Mouse (Mus musculus) forebrain, embryonic 13.5 days (tissue): ENCODE measurements around the gene Wdr83. TPM values are rescaled to one million over a fixed set of nuclear protein-coding genes. Genes with fewer than 3 reads are reported as not detected.

ENCODE experiments used
- ATAC-seq: fragments of 200-750 bp; cut with Nextera tagmentation; 2 replicates; pipeline ENCODE4 v1.8.0; 2017
- H3K27ac ChIP-seq: fragments of 300-500 bp; sonication (generic); 2 replicates; pipeline ENCODE4 v1.5.1; 2015; ENCODE audit warnings: inconsistent platforms, mild to moderate bottlenecking, moderate library complexity
- H3K27me3 ChIP-seq: fragments of 300-500 bp; sonication (generic); 2 replicates; pipeline ENCODE4 v1.6.1; 2015; ENCODE audit warnings: mild to moderate bottlenecking, inconsistent platforms
- H3K36me3 ChIP-seq: fragments of 300-500 bp; sonication (generic); 2 replicates; pipeline ENCODE4 v1.6.1; 2015; ENCODE audit warnings: mild to moderate bottlenecking, inconsistent platforms; ENCODE audit not compliant: poor library complexity, severe bottlenecking
- H3K4me1 ChIP-seq: fragments of 300-500 bp; sonication (generic); 2 replicates; pipeline ENCODE4 v1.6.1; 2015; ENCODE audit warnings: inconsistent platforms
- H3K4me2 ChIP-seq: fragments of 300-500 bp; sonication (generic); 2 replicates; pipeline ENCODE4 v1.6.1; 2015; ENCODE audit warnings: inconsistent platforms, mild to moderate bottlenecking, moderate library complexity
- H3K4me3 ChIP-seq: fragments of 300-500 bp; sonication (generic); 2 replicates; pipeline ENCODE4 v1.5.1; 2015; ENCODE audit warnings: mild to moderate bottlenecking, inconsistent platforms
- H3K9ac ChIP-seq: fragments of 300-500 bp; sonication (generic); 2 replicates; pipeline ENCODE4 v1.6.1; 2015; ENCODE audit warnings: mild to moderate bottlenecking, inconsistent platforms
- H3K9me3 ChIP-seq: fragments of 300-500 bp; sonication (generic); replicated peaks from 2 replicates; pipeline ENCODE4 v1.6.1; 2016; ENCODE audit warnings: inconsistent platforms
- WGBS: fragments of 180-500 bp; shearing (Covaris S2); methylation state at CpG from one replicate; pipeline ENCODE4 v1.1.7; 2015; 5-methylcytosine and 5-hydroxymethylcytosine counted together
- microRNA-seq: library from miRNA; unstranded; fragments of <30 nt; microRNA quantifications from one replicate; pipeline ENCODE4, GENCODE M21; 2016
- polyA plus RNA-seq: library from polyadenylated mRNA; unstranded; fragments of >200 nt; fragmentation: Nextera tagmentation; extraction: Ambion mirVana; gene quantifications from 2 replicates; pipeline ENCODE4 v1.2.1, GENCODE M21; 2015

Gene Wdr83
- polyA plus RNA-seq, 1 experiment from 2014 or later: 52.9 TPM

DNA sequence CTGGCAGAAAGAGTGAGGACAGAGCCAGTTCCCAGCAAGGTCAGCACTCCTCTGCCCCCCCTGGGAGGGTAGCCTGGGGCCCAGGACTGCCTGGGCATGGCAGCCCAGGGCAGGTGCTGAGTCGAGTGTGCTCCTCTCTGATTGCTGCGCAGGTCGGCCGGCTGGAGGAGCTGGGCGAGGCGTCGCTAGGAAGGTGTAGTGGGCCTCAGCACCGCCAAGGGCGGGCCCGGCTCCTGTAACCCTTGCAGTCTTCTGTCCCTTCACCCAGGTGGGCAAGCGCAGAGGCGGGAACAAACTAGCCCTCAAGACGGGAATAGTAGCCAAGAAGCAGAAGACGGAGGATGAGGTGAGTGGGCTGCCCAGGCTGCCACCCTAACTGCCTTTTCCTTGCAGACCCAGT, 51.8 kb downstream of the Wdr83 start:
- Histone ChIP-seq H3K27me3 (no peaks in the 10 kb centered on the region), H3K36me3 (peaks cover 48% of the 10 kb centered on the region), H3K4me1 (peaks cover 32% of the 10 kb centered on the region), H3K9ac (peak overlapping the region; percentile 100), H3K9me3 (no peaks in the 10 kb centered on the region), H3K4me2 (peak overlapping the region; percentile 94), H3K27ac (no peak overlapping the region), H3K4me3 (0 out of 2 replicates have a peak overlapping the region, but pooled peaks have one; percentile 99)
- 91% methylated on average over 14 of the region's 14 CpGs for WGBS
- ATAC-seq: no peak

DNA sequence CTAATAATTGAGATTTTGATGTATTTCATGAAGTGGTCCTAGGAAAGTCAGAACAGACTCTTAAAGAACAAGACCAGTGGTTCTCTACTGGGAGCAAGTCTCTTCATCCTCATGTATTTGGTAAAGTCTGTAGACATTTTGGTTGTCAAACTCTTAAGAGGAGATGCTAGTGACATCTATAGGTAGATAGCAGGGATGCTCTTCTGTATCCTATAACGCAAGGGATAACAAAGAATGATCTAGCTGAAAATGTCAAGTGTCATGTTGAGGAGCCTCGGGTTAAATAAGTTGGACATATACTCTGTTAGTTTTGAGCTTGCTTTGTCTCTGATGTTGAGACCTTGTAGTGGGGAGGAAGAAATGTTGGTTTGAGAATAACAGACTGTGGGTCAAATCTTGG, 53.2 kb downstream of the Wdr83 start:
- H3K36me3 ChIP-seq: peaks cover 51% of the 10 kb centered on the region
- peak overlapping the region; percentile 94 for H3K4me2 ChIP-seq
- H3K4me1 ChIP-seq: peaks cover 40% of the 10 kb centered on the region
- no peaks in the 10 kb centered on the region for H3K9me3 ChIP-seq
- H3K27me3 ChIP-seq: no peaks in the 10 kb centered on the region
- 24% methylated on average over 2 of the region's 2 CpGs for WGBS
- peak overlapping the region; percentile 99 for H3K4me3 ChIP-seq
- no peak for ATAC-seq
- H3K27ac ChIP-seq: no peak overlapping the region
- peak overlapping the region; percentile 100 for H3K9ac ChIP-seq

DNA sequence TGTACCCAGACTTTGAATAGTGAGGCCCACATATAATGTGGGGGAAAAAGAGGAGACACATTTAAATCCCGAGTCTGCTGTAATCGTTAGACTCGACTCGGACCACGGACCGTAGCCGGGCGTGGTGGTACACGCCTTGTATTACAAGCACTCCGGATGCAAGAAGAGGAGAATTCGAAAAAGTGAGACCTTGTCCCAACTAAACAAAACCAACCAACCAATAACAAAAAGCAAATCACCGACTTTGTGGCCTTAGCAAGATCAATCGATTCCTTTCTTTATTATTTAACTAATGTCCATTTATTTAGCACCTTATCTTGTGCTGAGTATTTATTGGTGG, 53.6 kb downstream of the Wdr83 start:
- no peak for ATAC-seq
- H3K4me3 ChIP-seq: peak overlapping the region; percentile 99
- no peaks in the 10 kb centered on the region for H3K9me3 ChIP-seq
- 2% methylated on average over 13 of the region's 13 CpGs for WGBS
- no peaks in the 10 kb centered on the region for H3K27me3 ChIP-seq
- H3K9ac ChIP-seq: peak overlapping the region; percentile 100
- H3K4me2 ChIP-seq: peak overlapping the region; percentile 94
- peaks cover 51% of the 10 kb centered on the region for H3K36me3 ChIP-seq
- H3K4me1 ChIP-seq: peaks cover 40% of the 10 kb centered on the region
- H3K27ac ChIP-seq: peak overlapping the region; percentile 92

DNA sequence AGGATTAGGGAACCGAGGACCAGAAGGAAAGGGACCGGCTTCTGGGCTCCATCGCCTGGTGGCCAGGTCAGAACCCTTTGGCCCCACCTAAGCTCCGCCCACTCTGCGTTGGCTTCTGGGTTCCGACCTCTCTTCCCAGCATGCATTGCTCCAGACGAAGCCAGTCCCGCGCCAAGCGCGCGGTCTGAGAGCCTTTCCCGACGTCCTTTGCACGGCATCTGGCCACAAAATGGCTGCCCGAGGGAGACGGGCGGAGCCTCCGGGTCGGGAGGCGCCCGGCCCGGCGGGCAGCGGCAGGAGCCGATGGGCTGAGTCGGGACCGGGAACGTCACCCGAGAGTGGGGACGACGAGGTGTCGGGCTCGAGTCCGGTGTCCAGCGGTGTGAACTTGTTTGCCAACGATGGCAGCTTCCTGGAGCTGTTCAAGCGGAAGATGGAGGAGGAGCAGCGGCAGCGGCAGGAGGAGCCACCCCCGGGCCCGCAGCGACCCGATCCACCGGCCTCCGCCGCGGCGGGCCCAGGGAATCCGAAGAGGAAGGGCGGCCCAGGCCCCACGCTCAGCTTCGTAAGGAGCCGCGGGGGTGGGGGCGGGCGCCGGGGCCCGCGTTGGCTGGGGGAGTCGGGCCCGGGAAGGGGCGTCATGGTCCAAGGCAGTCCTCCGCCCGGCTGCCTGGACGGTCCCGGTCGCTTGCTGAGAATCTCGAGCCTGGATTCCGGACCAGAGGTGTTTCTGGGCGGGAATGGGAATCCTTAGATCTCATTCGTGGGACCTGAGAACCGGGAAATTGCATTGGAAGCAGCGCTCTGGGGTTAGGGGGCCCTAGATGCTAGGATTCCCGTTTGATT, 54.2 kb downstream of the Wdr83 start, which contains the start of gene Trir:
Gene Trir, plus strand, starts transcription at position 154 of the 846 bp plus-strand sequence.
- no peaks in the 10 kb centered on the region for H3K27me3 ChIP-seq
- ATAC-seq: peak; percentile 80
- H3K4me2 ChIP-seq: peak within 1 kb of the TSS; percentile 94
- peak within 1 kb of the TSS; percentile 92 for H3K27ac ChIP-seq
- peaks cover 51% of the 10 kb centered on the region for H3K36me3 ChIP-seq
- peaks cover 40% of the 10 kb centered on the region for H3K4me1 ChIP-seq
- under 1% methylated on average over 75 of the region's 75 CpGs for WGBS
- peak within 1 kb of the TSS; percentile 100 for H3K9ac ChIP-seq
- peak within 1 kb of the TSS; percentile 99 for H3K4me3 ChIP-seq
- no peaks in the 10 kb centered on the region for H3K9me3 ChIP-seq

DNA sequence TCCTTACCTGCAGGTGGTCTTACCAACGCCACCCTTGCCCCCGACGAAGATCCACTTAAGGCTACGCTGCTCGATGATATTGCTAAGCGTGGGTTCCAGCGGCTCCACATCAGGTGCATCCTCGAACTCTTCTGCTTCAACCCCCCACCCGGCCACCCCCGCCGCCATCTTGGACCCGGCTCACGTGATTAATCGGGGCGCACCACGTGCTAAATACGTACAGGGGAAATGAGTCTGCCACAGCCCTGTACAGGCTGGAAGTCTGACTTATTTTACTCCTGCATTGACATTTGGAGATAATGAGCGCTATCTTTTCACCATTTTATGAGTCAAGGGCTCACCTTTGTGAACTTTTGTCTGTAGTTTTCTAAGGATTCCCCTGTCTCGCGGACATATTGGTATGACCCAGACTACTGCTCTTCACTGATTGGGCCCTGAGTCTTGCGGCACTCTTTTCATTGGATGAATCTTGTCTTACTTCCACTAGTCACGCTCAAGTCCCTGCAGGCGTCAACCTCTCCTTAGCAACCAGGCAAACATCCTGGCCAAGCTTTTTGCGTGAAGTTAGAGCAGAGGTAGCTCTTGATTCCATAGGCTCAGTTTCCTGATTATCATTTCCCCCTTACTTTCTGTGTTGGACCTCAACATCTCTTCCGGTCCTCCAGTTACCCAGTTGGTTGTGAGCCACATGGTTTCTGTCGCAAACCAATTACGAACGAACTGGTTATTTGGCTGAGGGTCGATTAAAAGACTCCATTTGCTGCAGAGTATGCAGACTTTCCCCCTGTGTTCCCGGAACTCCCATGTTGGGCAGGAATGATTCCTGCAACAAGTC, 55.8 kb downstream of the Wdr83 start, which contains the start of gene Asna1:
Gene Asna1, minus strand, starts transcription at position 184 of the 835 bp plus-strand sequence.
- Histone ChIP-seq H3K27ac (peak within 1 kb of the TSS; percentile 92), H3K4me3 (peak within 1 kb of the TSS; percentile 93), H3K9me3 (no peaks in the 10 kb centered on the region), H3K27me3 (no peaks in the 10 kb centered on the region), H3K36me3 (peaks cover 52% of the 10 kb centered on the region), H3K4me2 (peak within 1 kb of the TSS; percentile 94), H3K9ac (peak within 1 kb of the TSS; percentile 77), H3K4me1 (peaks cover 40% of the 10 kb centered on the region)
- 6% methylated on average over 30 of the region's 30 CpGs for WGBS
- ATAC-seq: peak; percentile 93

Small RNAs within 50 kb of the gene (microRNA-seq; reads per million reads assigned to microRNA genes)
- 1.6 reads per million for gene Gm23388
- 2.4 reads per million for gene Mir7070

Other genes with a start within 250 kb of the Wdr83 start
- 42.6 and 47.0 TPM in 2 replicates for gene Gadd45gip1, start 249.8 kb downstream of the Wdr83 start, polyA plus RNA-seq
- gene Rad23a, start 240.6 kb downstream of the Wdr83 start, polyA plus RNA-seq: 93.9 and 114 TPM in 2 replicates
- gene Calr, start 234.4 kb downstream of the Wdr83 start, polyA plus RNA-seq: 549 and 569 TPM in 2 replicates
- 123 and 127 TPM in 2 replicates for gene Farsa, start 224.3 kb downstream of the Wdr83 start, polyA plus RNA-seq
- gene Syce2, start 209.2 kb downstream of the Wdr83 start, polyA plus RNA-seq: 80.3 and 85.1 TPM in 2 replicates
- gene Gcdh, start 187.4 kb downstream of the Wdr83 start, polyA plus RNA-seq: 33.2 and 34.2 TPM in 2 replicates
- 0.74 and 1.2 TPM in 2 replicates for gene Klf1, start 179.4 kb downstream of the Wdr83 start, polyA plus RNA-seq
- 6.9 and 9.4 TPM in 2 replicates for gene Dnase2a, start 172.7 kb downstream of the Wdr83 start, polyA plus RNA-seq
- gene Mast1, start 143.9 kb downstream of the Wdr83 start, polyA plus RNA-seq: 31.6 and 37.3 TPM in 2 replicates
- 1.2 and 1.8 TPM in 2 replicates for gene Rtbdn, start 134.3 kb downstream of the Wdr83 start, polyA plus RNA-seq
- not detected in 2 replicates for gene Gm49661, start 111.9 kb downstream of the Wdr83 start, polyA plus RNA-seq
- gene Prdx2, start 111.7 kb downstream of the Wdr83 start, polyA plus RNA-seq: 1,640 and 1,662 TPM in 2 replicates
- gene Rnaseh2a, start 111.5 kb downstream of the Wdr83 start, polyA plus RNA-seq: 119 and 124 TPM in 2 replicates
- gene Junb, start 102.6 kb downstream of the Wdr83 start, polyA plus RNA-seq: 3.4 and 4.2 TPM in 2 replicates
- 16.8 and 21.5 TPM in 2 replicates for gene Hook2, start 90.7 kb downstream of the Wdr83 start, polyA plus RNA-seq
- not detected in 2 replicates for gene Best2, start 66.8 kb downstream of the Wdr83 start, polyA plus RNA-seq
- gene Asna1, start 56.0 kb downstream of the Wdr83 start, polyA plus RNA-seq: 166 and 168 TPM in 2 replicates
- 125 and 154 TPM in 2 replicates for gene Trir, start 54.5 kb downstream of the Wdr83 start, polyA plus RNA-seq
- gene Tnpo2, start 44.4 kb downstream of the Wdr83 start, polyA plus RNA-seq: 46.4 and 49.4 TPM in 2 replicates
- 39.4 and 49.1 TPM in 2 replicates for gene Fbxw9, start 21.3 kb downstream of the Wdr83 start, polyA plus RNA-seq
- 0.88 and 0.93 TPM in 2 replicates for gene Gm5741, start 13.3 kb downstream of the Wdr83 start, polyA plus RNA-seq
- gene Dhps, start 9.5 kb downstream of the Wdr83 start, polyA plus RNA-seq: 79.5 TPM in 2 replicates
- gene Wdr83os, start 566 bp downstream of the Wdr83 start, polyA plus RNA-seq: 136 and 137 TPM in 2 replicates
- gene Man2b1, start 2.0 kb upstream of the Wdr83 start, polyA plus RNA-seq: 14.6 and 14.7 TPM in 2 replicates
- 2.1 and 2.3 TPM in 2 replicates for gene Zfp791, start 41.8 kb upstream of the Wdr83 start, polyA plus RNA-seq
- not detected in 2 replicates for gene Cks1brt, start 70.6 kb upstream of the Wdr83 start, polyA plus RNA-seq
- gene Olfr371, start 144.7 kb upstream of the Wdr83 start, polyA plus RNA-seq: not detected in 2 replicates
- 109 and 115 TPM in 2 replicates for gene Orc6, start 218.3 kb upstream of the Wdr83 start, polyA plus RNA-seq
- 161 and 165 TPM in 2 replicates for gene Vps35, start 218.5 kb upstream of the Wdr83 start, polyA plus RNA-seq